Mouse (Mus musculus): ENCODE results near the gene Dlg2. TPM values are rescaled to one million over a fixed set of nuclear protein-coding genes. Genes with fewer than 3 reads are reported as not detected.

The Dlg2 gene
- polyA plus RNA-seq, 1 experiment from 2014 or later: 0.51 TPM

GRCm38 (mm10) chr7:92493521-92493920, 2017.0 kb downstream of the Dlg2 start:
- no peak overlapping the region for H3K4me2 ChIP-seq (ENCODE audit: low read depth, low read length)
- H3K4me1 ChIP-seq (ENCODE audit: control insufficient read depth, low read depth, low read length): no peaks in the 10 kb centered on the region
- H3K27me3 ChIP-seq (ENCODE audit: control insufficient read depth, insufficient read depth, low read depth, low read length): no peaks in the 10 kb centered on the region
- H3K36me3 ChIP-seq (ENCODE audit: control insufficient read depth, insufficient read depth): no peaks in the 10 kb centered on the region
- ATAC-seq (ENCODE audit: low read depth): no peak
- no peak overlapping the region for H3K9ac ChIP-seq (ENCODE audit: low read depth, low read length)
- WGBS (ENCODE audit: insufficient replicate concordance): 58% methylated on average over 2 of the region's 2 CpGs
- no peak overlapping the region for H3K4me3 ChIP-seq (ENCODE audit: low read depth, low read length)
- H3K9me3 ChIP-seq (replicated peaks; ENCODE audit: control insufficient read depth, low read length): no peaks in the 10 kb centered on the region
- no peak overlapping the region for H3K27ac ChIP-seq (ENCODE audit: low read length)

Other genes with a start within 250 kb of the Dlg2 start
- gene Ccdc83, start 210.9 kb upstream of the Dlg2 start, polyA plus RNA-seq (2015; fragmentation: Nextera tagmentation; extraction: Ambion mirVana): not detected in 2 replicates
- gene Sytl2, start 174.4 kb upstream of the Dlg2 start, polyA plus RNA-seq (2015; fragmentation: Nextera tagmentation; extraction: Ambion mirVana): 0.69 and 0.99 TPM in 2 replicates
- gene Ccdc89, start 50.1 kb upstream of the Dlg2 start, polyA plus RNA-seq (2015; fragmentation: Nextera tagmentation; extraction: Ambion mirVana): 0.12 and 0.18 TPM in 2 replicates
- gene Crebzf, start 33.9 kb upstream of the Dlg2 start, polyA plus RNA-seq (2015; fragmentation: Nextera tagmentation; extraction: Ambion mirVana): 5.0 and 5.6 TPM in 2 replicates
- 39.7 and 44.2 TPM in 2 replicates for gene Tmem126a, start 19.4 kb upstream of the Dlg2 start, polyA plus RNA-seq (2015; fragmentation: Nextera tagmentation; extraction: Ambion mirVana)
- 11.2 and 12.1 TPM in 2 replicates for gene Tmem126b, start 671 bp upstream of the Dlg2 start, polyA plus RNA-seq (2015; fragmentation: Nextera tagmentation; extraction: Ambion mirVana)

All from liver, embryonic 16.5 days (tissue).